Mouse (Mus musculus) forebrain, postnatal 0 days (tissue): ENCODE measurements around the gene Prtn3. TPM values are rescaled to one million over a fixed set of nuclear protein-coding genes. Genes with fewer than 3 reads are reported as not detected.
"Not testable (repeated sequence)": the region's sequence is repeated elsewhere in the genome, so short reads cannot be mapped to it uniquely, and the experiment has no call there.

Source experiments
- ATAC-seq: fragments of 200-750 bp; cut with Nextera tagmentation; 2 replicates; pipeline ENCODE4 v1.8.0; 2017; ENCODE audit warnings: mild to moderate bottlenecking, moderate library complexity
- DNase-seq: peaks from one replicate; pipeline ENCODE4 v3.0.0-alpha.2; 2015
- H3K27ac ChIP-seq: fragments of 300-500 bp; sonication (generic); 2 replicates; pipeline ENCODE4 v1.5.1; 2014; ENCODE audit warnings: low read depth, mild to moderate bottlenecking, antibody characterized with exemption, low read length, moderate library complexity, mixed read lengths
- H3K27me3 ChIP-seq: fragments of 300-500 bp; sonication (generic); 2 replicates; pipeline ENCODE4 v1.6.1; 2014; ENCODE audit warnings: mild to moderate bottlenecking, low read length, mixed read lengths; ENCODE audit not compliant: insufficient read depth
- H3K36me3 ChIP-seq: fragments of 300-500 bp; sonication (generic); 2 replicates; pipeline ENCODE4 v1.6.1; 2014; ENCODE audit warnings: mild to moderate bottlenecking, moderate library complexity; ENCODE audit not compliant: insufficient read depth
- H3K4me1 ChIP-seq: fragments of 300-500 bp; sonication (generic); 2 replicates; pipeline ENCODE4 v1.6.1; 2014; ENCODE audit warnings: antibody characterized with exemption; ENCODE audit not compliant: insufficient read depth
- H3K4me2 ChIP-seq: fragments of 300-500 bp; sonication (generic); 2 replicates; pipeline ENCODE4 v1.6.1; 2014; ENCODE audit warnings: low read depth, mild to moderate bottlenecking, moderate library complexity
- H3K4me3 ChIP-seq: fragments of 300-500 bp; sonication (generic); 2 replicates; pipeline ENCODE4 v1.5.1; 2014; ENCODE audit warnings: low read depth, low read length, mixed read lengths
- H3K9ac ChIP-seq: fragments of 300-500 bp; sonication (generic); 2 replicates; pipeline ENCODE4 v1.6.1; 2014; ENCODE audit warnings: mild to moderate bottlenecking
- H3K9me3 ChIP-seq: fragments of 300-500 bp; sonication (generic); 2 replicates; pipeline ENCODE4 v1.6.1; 2016; ENCODE audit warnings: low read length
- CTCF ChIP-seq: sonication (generic); IDR thresholded peaks from 2 replicates; pipeline ENCODE4 v1.5.1; 2016; ENCODE audit warnings: antibody characterized with exemption, control low read depth, low read depth
- WGBS: fragments of 180-500 bp; shearing (Covaris S2); extraction: QIAGEN DNeasy Blood & Tissue Kit; methylation state at CpG from one replicate; pipeline ENCODE4 v1.1.7; 2014; 5-methylcytosine and 5-hydroxymethylcytosine counted together
- polyA plus RNA-seq: library from polyadenylated mRNA; unstranded; fragments of >200 nt; fragmentation: Nextera tagmentation; extraction: Ambion mirVana; gene quantifications from 2 replicates; pipeline ENCODE4 v1.2.1, GENCODE M21; 2015
- total RNA-seq: library from RNA; depleted of rRNA; stranded (reverse); fragments of >200 nt; gene quantifications from 2 replicates; pipeline ENCODE4 v1.2.3, GENCODE M21; 2014

Prtn3 gene
- total and polyA plus RNA-seq, 2 experiments from 2014 or later, result 4.9 to 15.4 TPM

GRCm38 (mm10) chr10:79886054-79886453, 11.8 kb downstream of the Prtn3 start, which contains the start of gene Elane:
Gene Elane (plus strand): TSS chr10:79886247.
- H3K27me3 ChIP-seq, result peaks cover 5% of the 10 kb centered on the region; the same call in 1 of the 2 replicates
- no peak within 1 kb of the TSS for H3K4me3 ChIP-seq
- WGBS, result 80% methylated on average over 6 of the region's 6 CpGs
- no peaks in the 10 kb centered on the region for H3K4me1 ChIP-seq
- no peak for TF ChIP-seq CTCF
- ATAC-seq (no peak), DNase-seq (no peak)
- no peak within 1 kb of the TSS for H3K9ac ChIP-seq
- no peaks in the 10 kb centered on the region for H3K36me3 ChIP-seq
- H3K27ac ChIP-seq, result no peak within 1 kb of the TSS
- H3K9me3 ChIP-seq, result no peaks in the 10 kb centered on the region
- H3K4me2 ChIP-seq, result no peak within 1 kb of the TSS

DNA sequence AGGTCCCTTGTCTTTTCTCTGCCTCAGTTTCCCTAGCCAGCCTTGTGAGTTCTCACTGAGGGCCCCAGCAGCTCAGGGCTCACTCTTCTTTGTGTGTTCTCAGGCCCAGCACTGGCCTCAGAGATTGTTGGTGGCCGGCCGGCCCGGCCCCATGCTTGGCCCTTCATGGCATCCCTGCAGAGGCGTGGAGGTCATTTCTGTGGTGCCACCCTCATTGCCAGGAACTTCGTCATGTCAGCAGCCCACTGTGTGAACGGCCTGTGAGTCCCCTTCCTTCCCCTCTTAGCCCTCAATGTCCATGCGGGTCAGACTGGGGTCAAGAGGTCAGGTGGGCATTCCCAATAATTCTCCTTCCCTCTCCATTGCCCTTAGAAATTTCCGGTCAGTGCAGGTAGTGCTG, 12.3 kb downstream of the Prtn3 start:
- Histone ChIP-seq H3K4me2 (no peak overlapping the region), H3K36me3 (no peaks in the 10 kb centered on the region), H3K9ac (no peak overlapping the region), H3K27ac (no peak overlapping the region), H3K4me1 (no peaks in the 10 kb centered on the region), H3K4me3 (no peak overlapping the region), H3K9me3 (no peaks in the 10 kb centered on the region), H3K27me3 (peaks cover 2% of the 10 kb centered on the region; the same call in 1 of the 2 replicates)
- WGBS, result 88% methylated on average over 8 of the region's 8 CpGs
- DNase-seq, result no peak
- ATAC-seq, result no peak
- no peak for TF ChIP-seq CTCF

- no peak for DNase-seq
- Histone ChIP-seq H3K27me3 (no peaks in the 10 kb centered on the region), H3K4me3 (no peak overlapping the region), H3K9ac (no peak overlapping the region), H3K27ac (no peak overlapping the region), H3K4me1 (no peaks in the 10 kb centered on the region), H3K4me2 (no peak overlapping the region), H3K36me3 (no peaks in the 10 kb centered on the region), H3K9me3 (no peaks in the 10 kb centered on the region)
- ATAC-seq, result no peak
- 93% methylated on average over 2 of the region's 2 CpGs for WGBS
- TF ChIP-seq CTCF, result no peak
These were observed 15.1 kb downstream of the Prtn3 start for GRCm38 (mm10) chr10:79889386-79889785.

DNA sequence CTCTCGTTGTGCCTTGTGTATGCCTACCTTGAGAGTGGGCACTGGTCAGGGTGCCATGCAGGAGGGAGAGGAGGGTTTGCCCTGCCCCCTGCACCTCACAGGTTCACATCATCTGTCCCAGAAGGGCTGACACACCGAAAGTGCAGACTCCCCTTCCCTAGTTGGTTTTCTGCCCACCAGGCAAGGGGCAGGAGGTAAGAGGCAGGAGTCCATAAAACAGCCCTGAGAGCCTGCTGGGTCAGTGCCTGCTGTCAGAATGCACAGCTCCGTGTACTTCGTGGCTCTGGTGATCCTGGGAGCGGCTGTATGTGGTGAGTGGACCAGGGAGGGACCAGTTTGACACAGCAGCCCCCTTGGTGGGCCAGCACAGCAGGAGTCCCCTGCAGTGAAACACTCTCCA, 16.4 kb downstream of the Prtn3 start, which contains the start of gene Cfd:
TSS of gene Cfd (plus strand) at position 184 of the 400 bp plus-strand sequence.
- H3K4me1 ChIP-seq, result no peaks in the 10 kb centered on the region
- no peaks in the 10 kb centered on the region for H3K9me3 ChIP-seq
- H3K36me3 ChIP-seq, result peaks cover 8% of the 10 kb centered on the region; the same call in 1 of the 2 replicates
- H3K27me3 ChIP-seq, result no peaks in the 10 kb centered on the region
- H3K27ac ChIP-seq, result no peak within 1 kb of the TSS
- no peak for DNase-seq
- TF ChIP-seq CTCF, result no peak
- H3K4me3 ChIP-seq, result no peak within 1 kb of the TSS
- WGBS, result 39% methylated on average over 5 of the region's 5 CpGs
- H3K9ac ChIP-seq, result no peak within 1 kb of the TSS
- no peak for ATAC-seq
- H3K4me2 ChIP-seq, result no peak within 1 kb of the TSS

DNA sequence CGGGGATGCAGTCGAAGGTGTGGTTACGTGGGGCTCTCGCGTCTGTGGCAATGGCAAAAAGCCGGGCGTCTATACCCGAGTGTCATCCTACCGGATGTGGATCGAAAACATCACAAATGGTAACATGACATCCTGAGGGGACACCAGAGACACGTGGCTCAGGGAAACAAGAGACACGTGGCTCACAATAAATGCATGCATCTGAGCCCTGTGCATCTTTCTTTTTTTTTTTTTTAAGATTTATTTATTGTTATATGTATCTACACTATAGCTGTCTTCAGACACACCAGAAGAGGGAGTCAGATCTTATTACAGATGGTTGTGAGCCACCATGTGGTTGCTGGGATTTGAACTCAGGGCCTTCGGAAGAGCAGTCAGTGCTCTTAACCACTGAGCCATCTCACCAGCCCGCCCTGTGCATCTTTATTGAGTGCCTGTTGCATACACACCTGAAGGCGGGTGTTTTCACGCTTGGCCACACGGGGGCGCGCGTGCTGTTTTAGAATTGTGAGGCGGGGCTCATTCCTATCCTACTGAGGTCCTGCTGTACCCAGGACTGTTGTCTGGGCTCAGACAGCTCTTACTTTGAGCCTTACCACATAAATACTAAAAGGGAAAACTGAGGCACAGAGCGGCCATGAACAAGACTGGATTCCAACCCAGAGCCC, 18.3 kb downstream of the Prtn3 start:
- peak; percentile 83 for TF ChIP-seq CTCF
- not testable (repeated sequence) for H3K4me1 ChIP-seq, H3K9me3 ChIP-seq, H3K4me3 ChIP-seq, H3K9ac ChIP-seq, H3K27ac ChIP-seq, H3K27me3 ChIP-seq, H3K4me2 ChIP-seq
- ATAC-seq (peak; percentile 86), DNase-seq (peak; percentile 81)
- WGBS, result 41% methylated on average over 22 of the region's 22 CpGs
- peaks cover 27% of the 10 kb centered on the region for H3K36me3 ChIP-seq

DNA sequence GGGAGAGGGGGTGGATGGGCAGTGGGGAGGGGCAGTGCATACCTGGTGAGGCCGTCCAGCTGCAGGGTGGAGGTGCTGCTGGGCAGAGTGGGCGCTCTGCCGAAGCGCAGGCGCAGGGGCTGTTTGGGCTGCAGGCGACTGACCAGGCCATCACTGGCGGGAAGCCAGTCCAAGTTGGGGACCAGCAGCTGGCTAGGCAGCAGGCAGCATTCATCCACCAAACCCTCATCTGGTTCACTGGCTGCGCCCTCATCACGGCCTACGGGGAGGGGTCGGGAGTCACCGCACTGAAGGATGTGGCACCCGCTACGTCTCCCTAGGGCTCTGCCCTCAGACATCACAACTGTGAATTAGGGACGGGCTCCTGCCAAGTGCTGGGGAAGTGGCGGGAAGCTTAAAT, 22.0 kb downstream of the Prtn3 start:
- H3K27me3 ChIP-seq, result no peaks in the 10 kb centered on the region
- peaks cover 46% of the 10 kb centered on the region for H3K36me3 ChIP-seq
- 85% methylated on average over 16 of the region's 16 CpGs for WGBS
- H3K9ac ChIP-seq, result no peak overlapping the region
- H3K27ac ChIP-seq, result no peak overlapping the region
- H3K9me3 ChIP-seq, result no peaks in the 10 kb centered on the region
- DNase-seq (no peak), ATAC-seq (no peak)
- no peak overlapping the region for H3K4me2 ChIP-seq
- H3K4me1 ChIP-seq, result no peaks in the 10 kb centered on the region
- no peak overlapping the region for H3K4me3 ChIP-seq
- no peak for TF ChIP-seq CTCF

- WGBS, result 84% methylated on average over 13 of the region's 13 CpGs
- Histone ChIP-seq H3K9ac (no peak overlapping the region), H3K4me1 (no peaks in the 10 kb centered on the region), H3K36me3 (peaks cover 48% of the 10 kb centered on the region), H3K4me3 (no peak overlapping the region), H3K4me2 (no peak overlapping the region), H3K27me3 (no peaks in the 10 kb centered on the region), H3K27ac (no peak overlapping the region), H3K9me3 (no peaks in the 10 kb centered on the region)
- DNase-seq (no peak), ATAC-seq (no peak)
- TF ChIP-seq CTCF, result no peak
These were observed 22.5 kb downstream of the Prtn3 start for GRCm38 (mm10) chr10:79896814-79897213.
